Mouse (Mus musculus) testis, adult 2 months (tissue): ENCODE data around the gene Rbks.

Source experiments
- CTCF ChIP-seq: fragments of 200-500 bp; IDR thresholded peaks from 2 replicates; pipeline ENCODE4 v1.5.1; 2012; ENCODE audit warnings: low read depth, mild to moderate bottlenecking, inconsistent platforms, low read length, moderate library complexity; ENCODE audit not compliant: control insufficient read depth, insufficient read depth, insufficient replicate concordance
- POLR2A ChIP-seq: fragments of 200-500 bp; IDR thresholded peaks from 2 replicates; pipeline ENCODE4 v1.6.1; 2012; ENCODE audit warnings: low read depth, mild to moderate bottlenecking, inconsistent platforms, low read length, moderate library complexity; ENCODE audit not compliant: control insufficient read depth

DNA sequence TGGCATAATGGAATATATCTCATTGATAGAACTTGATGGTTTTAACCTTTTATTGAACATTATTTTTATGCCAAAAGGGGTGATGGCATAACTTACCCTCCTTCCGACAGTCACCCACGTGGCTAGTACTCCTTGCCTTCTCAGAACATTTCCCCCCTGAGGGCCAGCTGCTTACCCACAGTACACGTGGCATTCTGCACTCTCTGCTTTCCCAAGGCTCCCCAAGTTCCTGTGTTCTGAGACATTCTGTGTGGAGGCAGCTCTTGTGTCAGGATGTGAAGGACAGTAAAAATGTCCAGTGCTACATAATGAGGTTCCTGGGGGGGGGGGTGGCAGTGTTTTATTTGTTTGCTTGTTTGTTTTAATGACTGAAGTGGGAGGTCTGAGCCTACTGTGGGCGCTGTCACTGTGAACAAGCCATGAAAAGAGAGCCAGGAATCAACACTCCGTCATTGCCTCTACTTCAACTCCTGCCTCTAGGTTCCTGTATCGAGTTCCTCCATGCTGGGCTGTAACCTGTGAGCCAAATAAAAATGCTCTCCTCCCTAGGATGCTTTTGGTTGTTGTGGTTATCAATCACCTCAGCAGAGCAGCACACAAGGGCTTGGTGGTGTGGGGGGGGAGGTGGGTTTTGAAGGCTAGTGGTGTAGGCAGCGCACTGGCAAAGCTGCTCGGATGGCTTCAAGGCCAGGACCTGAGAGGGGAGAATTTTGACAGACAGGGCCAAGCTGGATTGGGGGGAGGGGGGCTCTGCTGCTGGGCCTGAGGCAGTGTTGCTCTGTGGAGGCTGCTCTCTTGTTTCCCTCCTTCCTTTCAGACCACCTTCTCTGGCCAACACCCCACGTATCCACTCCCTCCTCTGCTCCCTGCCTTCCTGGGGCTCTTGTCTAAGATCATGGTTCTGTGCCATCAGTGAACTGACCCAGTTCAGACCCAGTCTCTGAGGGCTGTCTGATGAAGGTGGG, 69.6 kb downstream of the Rbks start:
- TF ChIP-seq POLR2A (no peak), CTCF (no peak)
